Mouse (Mus musculus) spleen, postnatal 14 days (tissue): ENCODE results near the gene Mip.
"Not testable (repeated sequence)": the region's sequence is repeated elsewhere in the genome, so short reads cannot be mapped to it uniquely, and the experiment has no call there.

Source experiments
- DNase-seq, 2 experiments: peaks; one replicate each; pipeline ENCODE4 v3.0.0; 2021 to 2022; ENCODE audit warnings: low spot score in 2 of 2

Mip gene

DNA sequence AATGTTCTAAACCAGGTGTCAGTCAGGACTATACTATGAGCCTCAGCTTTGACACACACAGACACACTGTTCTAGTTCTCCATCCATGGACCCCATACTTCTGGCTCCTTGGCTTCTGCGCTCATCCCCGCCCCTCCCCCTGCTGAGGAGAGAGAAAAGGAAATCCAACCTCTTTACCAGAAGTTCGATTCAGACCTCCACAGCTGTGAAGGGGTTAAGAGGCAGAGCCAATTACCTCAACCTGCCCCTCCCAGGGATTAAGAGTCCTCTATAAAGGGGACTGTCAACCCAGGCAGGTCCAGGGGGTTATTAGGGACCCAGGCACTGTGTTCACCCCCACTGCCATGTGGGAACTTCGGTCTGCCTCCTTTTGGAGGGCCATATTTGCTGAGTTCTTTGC lies at the start of gene Mip:
Gene Mip, plus strand, starts transcription at position 301 of the 400 bp plus-strand sequence.
- DNase-seq = no peak

DNA sequence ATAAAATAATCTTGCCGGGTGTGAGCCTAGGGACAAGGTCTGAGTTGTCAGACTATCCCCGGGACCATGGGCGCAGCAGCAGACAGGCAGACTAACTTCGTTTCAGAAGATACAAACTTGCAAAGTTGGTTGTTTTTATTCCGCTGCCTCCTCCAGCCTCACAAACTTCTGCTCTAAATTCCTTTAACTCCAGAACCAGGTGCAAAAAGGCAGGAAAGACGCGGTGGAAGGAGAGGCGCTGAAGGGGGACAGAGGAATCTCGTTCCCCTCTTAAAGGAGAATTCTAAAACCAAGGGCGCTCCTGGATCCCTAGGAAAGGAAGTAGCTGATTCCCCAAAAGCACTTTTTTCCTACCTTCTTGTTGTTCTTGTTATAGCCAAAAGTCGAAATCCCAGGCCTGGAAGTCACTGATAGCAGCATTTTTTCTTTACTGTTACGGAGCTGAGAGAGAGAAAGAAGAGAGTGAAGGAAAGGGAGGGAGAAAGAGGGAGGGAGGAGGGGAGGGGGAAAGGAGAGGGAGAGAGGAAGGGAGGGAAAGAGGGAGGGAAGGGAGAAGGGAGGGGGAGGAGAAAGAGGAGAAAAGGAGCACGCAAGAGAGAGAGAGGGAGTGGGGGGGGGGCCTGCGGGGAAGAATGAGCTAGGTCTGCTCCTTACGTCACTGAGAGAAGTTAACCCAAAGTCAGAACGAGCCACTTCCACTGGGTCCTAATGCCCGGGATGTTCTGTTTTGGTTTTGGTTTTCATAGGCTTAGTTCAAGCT lies 49.5 kb upstream of the Mip start:
- DNase-seq = peak in 1 of 2 experiments; percentile 33

DNA sequence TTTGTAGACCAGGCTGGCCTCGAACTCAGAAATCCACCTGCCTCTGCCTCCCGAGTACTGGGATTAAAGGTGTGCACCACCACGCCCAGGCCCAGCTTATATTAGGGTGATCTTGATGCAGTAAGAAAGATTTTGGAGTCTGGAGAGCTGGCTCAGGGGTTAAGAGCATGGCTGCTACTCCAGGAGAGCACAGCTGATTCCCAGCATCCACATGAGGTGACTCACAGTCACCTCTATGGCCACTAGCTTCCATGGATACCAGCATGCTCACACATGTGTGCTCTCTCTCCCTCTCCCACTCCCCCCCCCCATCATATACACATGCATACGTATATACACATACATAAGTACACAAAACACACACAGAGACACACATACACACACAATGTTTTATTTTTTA lies 48.3 kb upstream of the Mip start:
- no peak for DNase-seq

DNA sequence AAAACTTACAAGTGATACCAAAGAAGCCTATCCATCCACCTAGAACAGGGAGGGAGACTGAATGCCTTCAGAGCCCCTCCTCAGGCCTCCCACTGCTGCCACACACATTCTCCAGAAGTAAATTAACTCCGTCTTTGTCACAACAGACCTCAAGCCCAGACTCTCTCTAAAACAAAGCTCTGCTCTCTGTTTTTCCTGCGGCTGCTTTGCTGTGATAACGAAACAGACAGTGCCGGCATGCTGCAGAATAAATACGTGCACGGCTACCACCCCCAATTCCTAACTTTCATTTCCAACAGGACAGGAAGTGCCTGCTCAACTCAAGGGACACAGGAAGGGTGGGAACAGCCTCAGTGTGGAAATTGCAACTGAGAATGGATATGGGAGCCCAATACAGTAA lies 45.6 kb upstream of the Mip start, which contains the start of gene Rbms2:
Gene Rbms2, minus strand, starts transcription at position 309 of the 400 bp plus-strand sequence.
- no peak for DNase-seq

DNA sequence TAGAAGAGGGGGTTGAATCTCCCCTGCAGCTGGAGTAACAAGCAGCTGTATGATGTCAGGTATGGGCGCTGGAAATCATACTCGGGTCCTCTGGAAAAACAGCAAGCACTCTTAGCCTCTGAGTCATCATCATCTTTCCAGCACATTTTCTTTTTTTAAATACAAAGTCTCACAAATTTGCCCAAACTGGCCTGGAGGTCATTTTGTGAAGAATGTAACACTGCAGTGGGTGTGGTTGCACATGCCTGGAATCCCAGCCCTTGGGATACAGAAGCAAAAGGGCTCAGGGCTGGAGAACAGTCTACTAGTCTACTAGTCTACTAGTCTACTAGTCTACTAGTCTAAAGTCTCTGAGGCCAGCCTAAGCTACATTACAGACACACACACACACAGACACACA lies 41.3 kb upstream of the Mip start:
- DNase-seq = no peak

DNA sequence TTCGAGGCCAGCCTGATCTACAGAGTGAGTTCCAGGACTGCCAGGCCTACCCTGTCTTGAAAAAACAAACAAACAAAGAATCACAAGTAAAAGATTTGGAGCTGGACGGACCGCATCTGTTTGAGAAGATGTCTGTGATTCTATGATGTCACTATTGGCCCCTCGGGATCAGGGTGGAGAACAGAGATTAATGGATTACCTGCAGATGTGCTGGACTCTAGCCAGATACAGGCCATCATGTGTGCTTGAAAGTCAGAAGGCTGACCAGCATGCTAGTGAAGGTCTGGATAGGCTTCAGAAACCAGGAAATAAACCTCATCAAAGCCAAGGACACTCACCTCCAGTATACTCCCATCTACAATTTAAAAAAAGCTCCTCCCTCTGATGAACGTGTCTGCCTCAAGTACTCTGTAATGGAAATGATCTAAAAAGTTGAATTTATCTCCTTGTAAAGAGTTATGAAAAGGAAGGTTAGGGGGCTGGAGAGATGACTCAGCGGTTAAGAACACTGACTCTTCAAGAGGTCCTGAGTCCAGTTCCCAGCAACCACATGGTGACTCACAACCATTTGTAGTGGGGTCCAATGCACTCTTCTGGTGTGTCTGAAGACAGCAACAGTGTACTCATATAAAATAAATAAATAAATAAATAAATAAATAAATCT lies 40.2 kb upstream of the Mip start:
- no peak for DNase-seq

DNA sequence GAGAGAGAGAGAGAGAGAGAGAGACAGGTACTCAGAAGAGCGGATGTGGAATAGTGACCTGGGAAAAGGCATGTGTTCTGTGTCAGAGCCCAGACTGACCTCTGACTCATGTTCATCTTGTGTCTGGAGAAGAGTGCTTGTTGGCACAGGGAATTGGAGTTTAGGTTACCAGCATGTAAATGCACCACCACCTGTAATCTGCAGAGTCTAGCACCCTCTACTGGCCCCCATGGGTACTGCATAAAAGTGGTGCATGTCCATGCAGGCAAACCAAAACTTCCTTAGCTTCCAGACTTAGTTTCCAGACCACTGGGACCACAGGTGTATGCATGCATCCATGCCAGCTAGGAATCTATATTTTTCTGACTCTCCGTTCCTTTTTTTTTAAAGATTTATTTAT lies 39.7 kb upstream of the Mip start:
- peak; percentile 66 to 82 for DNase-seq

DNA sequence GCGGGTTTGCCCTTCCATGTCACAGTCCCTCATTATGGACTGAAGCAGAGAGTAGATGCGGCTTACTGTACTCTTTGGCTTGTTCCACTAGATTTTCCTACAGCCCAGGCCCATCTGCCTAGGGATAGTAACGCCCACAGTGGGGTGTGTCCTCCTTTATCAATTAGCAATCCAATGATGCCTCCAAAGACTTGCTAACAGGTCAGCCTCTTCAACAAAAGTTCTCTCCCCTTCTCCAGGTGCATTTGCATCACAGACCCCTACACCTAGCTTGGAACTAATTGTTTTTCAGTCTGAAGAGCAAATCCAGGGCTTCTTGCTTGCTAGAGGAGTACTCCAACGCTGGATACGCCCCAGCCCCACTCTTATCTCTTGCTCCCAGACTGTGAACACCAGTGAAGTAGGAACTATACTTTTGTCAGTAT lies 38.4 kb upstream of the Mip start:
- no peak for DNase-seq

DNA sequence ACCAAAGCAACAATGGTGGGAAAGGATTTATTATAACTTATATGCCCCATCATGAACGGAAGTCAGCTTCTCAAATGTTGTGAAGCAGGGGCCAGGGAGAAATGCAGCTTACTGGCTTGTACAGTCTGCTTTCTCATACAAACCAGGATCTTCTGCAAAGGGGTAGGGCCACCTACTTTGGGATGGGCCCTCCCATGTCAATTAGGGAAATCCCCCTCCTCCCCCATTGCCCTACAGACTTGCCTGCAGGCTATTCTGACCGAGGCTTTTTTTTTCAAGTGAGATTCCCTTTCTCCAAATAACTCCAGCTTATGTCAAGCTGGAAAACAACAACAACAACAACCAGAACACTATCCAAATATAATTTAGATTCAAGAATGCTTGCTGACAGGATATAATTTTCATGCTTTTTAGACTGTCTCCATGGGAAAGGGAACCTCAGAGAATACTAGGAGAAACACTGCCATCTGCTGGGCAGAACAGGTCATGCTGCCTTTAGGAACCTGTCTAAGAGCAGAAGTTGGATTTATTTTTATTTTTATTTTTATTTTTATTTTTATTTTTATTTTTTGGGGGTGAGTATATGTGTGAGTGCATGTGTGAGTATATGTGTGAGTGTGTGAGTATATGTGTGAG lies 37.3 kb upstream of the Mip start:
- peak; percentile 59 to 76 for DNase-seq

DNA sequence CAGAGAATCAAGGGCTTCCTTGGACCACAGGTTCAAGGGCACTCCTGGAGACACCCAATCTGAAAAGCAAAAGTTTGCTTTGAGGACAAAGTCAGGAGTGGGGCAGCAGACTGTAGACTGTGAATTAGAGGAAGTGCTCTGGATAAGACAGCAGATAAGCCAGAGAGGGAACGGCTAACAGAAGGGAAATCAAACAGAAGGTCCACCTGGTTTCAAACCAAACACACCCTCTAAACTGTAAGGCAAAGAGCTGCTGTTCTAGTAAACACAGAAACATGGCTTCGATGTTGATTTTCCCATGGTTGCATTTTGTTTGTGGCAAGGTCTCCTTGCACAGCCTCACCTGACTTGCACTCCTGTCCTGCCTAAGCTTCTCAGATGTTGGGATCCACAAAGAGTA lies 34.2 kb upstream of the Mip start:
- DNase-seq = no peak

DNA sequence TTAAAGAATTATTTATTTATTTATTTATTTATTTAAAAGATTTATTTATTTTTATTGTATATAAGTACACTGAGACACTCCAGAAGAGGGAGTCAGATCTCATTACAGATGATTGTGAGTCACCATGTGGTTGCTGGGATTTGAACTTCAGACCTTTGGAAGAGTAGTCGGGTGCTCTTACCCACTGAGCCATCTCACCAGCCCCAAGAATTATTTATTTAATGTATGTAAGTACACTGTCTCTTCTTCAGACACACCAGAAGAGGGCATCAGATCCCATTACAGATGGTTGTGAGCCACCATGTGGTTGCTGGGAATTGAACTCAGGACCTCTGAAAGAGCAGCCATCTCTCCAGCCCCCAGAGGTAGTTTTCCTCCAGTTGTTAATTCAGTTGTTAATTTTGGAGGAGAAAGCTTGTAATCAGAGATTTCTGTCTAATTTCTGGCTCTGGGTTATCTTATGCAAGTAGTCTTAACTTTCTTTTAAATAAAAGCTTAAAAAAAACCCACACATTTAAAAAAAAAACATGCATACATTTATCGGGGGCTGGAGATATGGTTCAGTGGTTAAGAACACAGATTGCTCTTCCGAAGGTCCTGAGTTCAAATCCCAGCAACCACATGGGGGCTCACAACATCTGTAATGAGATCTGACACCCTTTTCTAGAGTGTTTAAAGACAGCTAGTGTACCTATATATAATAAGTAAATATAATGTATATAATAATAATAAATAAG lies 33.4 kb upstream of the Mip start:
- DNase-seq = not testable (repeated sequence)

DNA sequence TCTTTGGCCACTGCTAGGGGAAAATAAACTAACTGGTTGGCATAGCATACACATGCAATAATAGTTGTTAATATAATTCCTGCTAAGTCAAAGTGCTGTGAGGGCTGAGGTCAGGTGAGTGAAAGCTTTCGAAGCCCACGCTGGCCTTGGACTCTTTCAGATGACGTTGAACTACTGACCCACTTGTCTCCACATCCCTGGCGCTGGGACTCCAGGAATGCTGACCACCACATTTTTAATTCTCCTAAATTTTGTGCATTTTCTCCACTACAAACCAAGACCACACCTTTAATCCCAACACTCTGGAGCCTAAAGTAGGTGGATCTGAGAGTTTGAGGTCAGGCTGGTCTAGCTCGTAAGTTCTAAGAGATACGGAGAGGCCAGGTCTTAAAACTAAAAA lies 32.5 kb upstream of the Mip start:
- DNase-seq = no peak

DNA sequence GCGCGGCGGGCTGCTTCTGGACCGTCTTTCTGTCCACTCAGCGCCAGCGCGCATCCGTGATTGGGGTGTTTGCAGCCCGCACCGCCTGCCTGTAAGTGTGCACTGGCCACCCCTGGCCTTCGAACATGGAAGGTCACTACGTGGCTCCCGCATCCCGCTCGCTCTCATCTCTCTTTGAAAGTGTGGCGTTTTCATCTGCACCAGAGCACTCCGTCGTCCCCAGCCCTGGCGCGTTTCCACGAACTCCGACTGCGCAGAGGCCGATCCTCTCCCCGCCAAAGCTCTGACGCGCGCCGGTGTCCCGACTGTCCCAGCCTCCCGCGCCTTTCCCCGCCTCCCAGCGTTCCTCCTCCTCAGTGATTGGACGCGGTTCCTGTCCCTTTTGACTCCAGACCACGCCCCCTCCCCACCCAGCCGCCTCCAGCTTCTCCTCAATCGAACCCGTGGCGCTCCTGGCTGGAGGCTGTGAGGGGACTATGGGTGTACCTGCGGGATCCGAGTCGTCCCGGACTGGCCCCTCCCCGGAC lies 31.6 kb upstream of the Mip start, which contains the start of gene Gls2:
Gene Gls2, plus strand, starts transcription at position 434 of the 527 bp plus-strand sequence.
- peak; percentile 87 for DNase-seq

DNA sequence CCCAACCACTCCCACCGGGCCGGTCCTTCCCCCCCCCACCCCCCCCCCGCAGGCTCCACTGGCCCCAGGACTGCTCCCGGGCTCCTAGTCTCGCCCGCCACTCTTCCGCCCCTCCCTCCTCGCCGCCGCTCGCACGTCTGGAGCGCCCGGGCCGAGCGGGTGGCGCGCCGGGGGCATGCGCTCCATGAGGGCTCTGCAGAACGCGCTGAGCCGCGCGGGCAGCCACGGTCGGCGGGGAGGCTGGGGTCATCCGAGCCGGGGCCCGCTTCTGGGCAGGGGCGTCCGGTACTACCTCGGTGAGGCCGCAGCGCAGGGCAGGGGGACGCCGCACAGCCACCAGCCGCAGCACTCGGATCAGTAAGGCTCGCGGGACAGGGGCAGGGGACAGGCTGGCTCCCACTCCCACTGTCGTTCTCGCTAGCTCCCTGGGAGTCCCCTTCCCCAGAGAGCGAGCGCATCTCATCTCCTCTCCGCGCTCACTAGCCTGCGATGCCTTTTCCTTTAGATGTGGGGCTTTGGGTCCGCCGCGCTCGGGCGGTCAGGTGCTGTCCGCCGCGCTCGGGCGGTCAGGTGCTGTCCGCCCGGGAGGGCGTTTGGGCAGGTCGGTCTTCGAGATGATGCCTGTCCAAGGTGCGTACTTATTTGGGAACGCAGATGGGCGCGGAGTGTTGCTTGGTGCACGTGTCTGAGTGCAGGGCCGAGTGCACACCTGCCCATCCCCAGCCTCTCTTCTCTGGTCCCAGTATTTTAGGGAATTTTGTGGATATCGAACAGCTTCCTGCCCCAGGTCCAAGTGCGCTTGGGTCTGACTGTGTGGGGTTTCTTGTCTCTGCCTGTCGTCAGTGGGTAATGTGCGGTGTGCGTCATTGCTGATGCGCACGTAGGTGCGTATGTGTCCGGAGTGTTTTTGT lies 30.8 kb upstream of the Mip start:
- no peak for DNase-seq

DNA sequence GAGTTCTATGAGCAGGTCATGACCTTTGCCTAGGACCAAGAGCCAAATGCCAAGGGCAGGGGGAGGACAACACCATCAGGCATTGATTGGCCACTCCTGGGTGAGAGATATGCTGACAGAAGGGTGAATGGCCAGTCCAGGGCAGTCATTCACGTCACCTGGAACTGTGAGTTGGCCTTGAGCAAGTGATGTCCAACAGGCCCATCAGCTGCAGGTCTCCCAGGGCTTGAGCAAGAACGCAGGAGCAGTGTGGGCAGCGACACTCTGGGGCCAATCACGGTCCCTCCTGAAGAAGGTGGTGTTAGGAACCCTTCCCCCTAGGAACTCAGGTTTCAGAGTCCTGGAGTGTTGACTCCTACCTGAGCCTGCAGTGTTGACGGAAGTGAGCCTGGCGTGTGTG lies 23.8 kb upstream of the Mip start:
- no peak for DNase-seq

DNA sequence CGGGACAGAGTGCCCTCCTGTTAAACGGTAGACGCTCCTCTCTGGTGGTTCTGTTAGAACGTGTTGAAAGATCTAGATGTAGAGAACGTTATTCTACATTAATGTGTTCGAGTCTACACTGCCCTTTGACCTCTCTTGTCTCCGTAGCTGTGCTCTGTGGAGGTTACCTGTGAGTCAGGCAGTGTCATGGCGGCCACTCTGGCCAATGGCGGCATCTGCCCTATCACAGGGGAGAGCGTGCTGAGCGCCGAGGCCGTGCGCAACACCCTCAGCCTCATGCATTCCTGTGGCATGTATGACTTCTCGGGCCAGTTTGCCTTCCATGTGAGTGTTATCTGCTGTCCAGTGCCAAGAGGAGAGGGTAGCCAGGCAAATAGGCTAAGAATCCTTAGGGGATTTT lies 20.7 kb upstream of the Mip start:
- no peak for DNase-seq

DNA sequence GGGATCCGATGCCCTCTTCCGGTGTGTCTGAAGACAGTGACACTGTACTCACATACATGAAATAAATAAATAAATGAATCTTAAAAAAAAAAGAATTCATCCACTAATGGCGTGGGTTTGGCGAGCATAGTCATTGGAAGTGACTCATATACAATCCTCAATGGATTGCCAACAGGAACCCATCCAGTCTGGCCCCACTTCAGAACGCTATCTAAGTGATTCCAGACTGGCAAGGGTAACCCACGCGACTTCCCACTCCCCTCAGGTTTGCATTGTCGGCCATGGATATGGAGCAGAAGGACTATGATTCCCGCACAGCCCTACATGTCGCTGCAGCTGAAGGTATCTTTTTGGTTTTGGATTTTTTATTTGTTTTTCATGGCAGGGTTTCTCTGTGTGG lies 17.3 kb upstream of the Mip start:
- DNase-seq = no peak

DNA sequence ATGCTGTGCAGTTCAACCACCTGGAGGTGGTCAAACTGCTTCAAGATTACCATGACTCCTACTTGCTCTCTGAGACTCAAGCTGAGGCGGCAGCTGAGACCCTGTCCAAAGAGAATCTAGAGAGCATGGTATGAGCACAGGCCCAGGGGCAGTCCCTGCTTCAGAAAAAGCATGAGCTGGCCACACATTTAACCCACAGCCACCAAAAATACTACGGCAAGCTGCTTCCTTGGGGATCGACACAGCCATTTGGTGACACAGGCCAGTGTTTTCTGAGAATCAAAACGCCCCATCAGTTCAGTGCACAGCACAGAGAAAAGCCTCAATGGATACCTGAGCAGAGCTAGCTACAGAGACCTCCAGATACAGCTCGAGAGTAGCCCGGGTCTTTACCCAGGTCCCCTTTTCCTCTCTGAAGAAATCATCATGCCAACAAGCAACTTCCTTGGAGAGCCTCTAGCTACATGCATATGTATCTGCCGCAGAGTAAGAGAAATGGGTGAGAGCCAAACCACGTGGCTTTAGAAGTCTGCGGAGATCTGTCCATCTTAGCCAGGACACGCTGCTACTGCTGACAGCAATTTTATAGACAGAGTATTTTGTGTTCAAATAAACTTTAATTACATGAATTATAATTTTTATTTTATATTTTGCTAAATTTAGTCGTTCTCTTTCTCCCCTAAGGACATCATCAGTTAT lies 16.2 kb upstream of the Mip start:
- no peak for DNase-seq

DNA sequence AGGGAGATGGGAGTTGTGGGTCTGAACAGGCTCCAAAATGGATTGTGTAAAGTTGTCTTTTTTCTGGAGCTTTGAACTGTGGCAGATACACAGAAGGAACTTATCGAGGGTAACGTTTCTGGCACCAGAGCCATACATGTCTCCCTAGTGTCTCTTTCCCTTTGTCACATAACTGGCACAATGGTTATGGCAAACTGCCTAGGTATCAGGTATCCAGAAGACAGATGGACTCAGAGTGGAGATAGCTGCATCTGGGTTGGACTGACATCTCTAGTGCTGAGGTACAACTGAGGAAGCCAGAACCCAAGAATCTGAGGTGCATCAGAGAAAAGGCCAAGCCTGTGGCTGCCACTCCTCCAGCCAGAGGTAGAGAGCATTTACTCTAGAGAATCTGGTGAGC lies 15.5 kb upstream of the Mip start:
- no peak for DNase-seq

DNA sequence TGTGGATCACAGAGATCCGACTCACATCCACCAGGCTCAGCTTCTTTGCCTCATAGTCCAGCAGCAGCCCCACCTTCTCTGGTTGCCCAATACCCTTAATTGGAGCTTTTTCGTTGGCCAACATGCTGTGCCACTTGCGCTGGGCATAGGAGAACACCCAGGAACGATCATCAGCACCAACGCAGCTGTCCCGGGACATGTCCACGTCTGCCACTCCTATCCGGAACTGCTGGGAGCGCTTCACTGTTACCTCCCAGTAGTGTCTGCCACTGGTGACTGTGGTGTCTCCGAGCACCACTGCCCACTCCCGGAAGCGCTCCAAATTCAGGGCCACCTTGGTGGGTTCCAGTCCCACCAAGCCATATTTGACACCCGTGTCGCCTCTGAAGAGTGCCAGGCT lies 14.7 kb upstream of the Mip start:
- no peak for DNase-seq
